Mouse (Mus musculus): ENCODE results near the gene Lrrc8b.

Gene Lrrc8b

GRCm38 (mm10) chr5:105425587-105425986 is 10.0 kb downstream of the Lrrc8b start:
- no peak for DNase-seq

- DNase-seq: no peak
These were observed 11.8 kb downstream of the Lrrc8b start for GRCm38 (mm10) chr5:105427326-105427725.

- peak; percentile 64 to 70 for DNase-seq
These were observed 12.8 kb downstream of the Lrrc8b start for GRCm38 (mm10) chr5:105428265-105428974.

- no peak for DNase-seq
These were observed 14.6 kb downstream of the Lrrc8b start for GRCm38 (mm10) chr5:105430148-105430547.

GRCm38 (mm10) chr5:105439608-105440007 is 24.0 kb downstream of the Lrrc8b start:
- DNase-seq: no peak

- no peak for DNase-seq
These were observed 25.5 kb downstream of the Lrrc8b start for GRCm38 (mm10) chr5:105440992-105441535.

GRCm38 (mm10) chr5:105442212-105443000 is 26.8 kb downstream of the Lrrc8b start:
- peak in 1 of 2 experiments; percentile 53 for DNase-seq

GRCm38 (mm10) chr5:105443057-105443815 is 27.7 kb downstream of the Lrrc8b start:
- DNase-seq: peak; percentile 26 to 57

GRCm38 (mm10) chr5:105445686-105446085 is 30.1 kb downstream of the Lrrc8b start:
- DNase-seq: no peak

- DNase-seq: no peak
These were observed 38.5 kb downstream of the Lrrc8b start for GRCm38 (mm10) chr5:105454105-105454504.

GRCm38 (mm10) chr5:105459077-105459476 is 43.5 kb downstream of the Lrrc8b start:
- DNase-seq: no peak

- no peak for DNase-seq
These were observed 45.0 kb downstream of the Lrrc8b start for GRCm38 (mm10) chr5:105460551-105460950.

- no peak for DNase-seq
These were observed 45.5 kb downstream of the Lrrc8b start for GRCm38 (mm10) chr5:105461076-105461475.

GRCm38 (mm10) chr5:105464671-105465070 is 49.1 kb downstream of the Lrrc8b start:
- no peak for DNase-seq

- DNase-seq: no peak
These were observed 50.0 kb downstream of the Lrrc8b start for GRCm38 (mm10) chr5:105465550-105465949.

GRCm38 (mm10) chr5:105466471-105466902 is 50.9 kb downstream of the Lrrc8b start:
- no peak for DNase-seq

- DNase-seq: no peak
These were observed 51.7 kb downstream of the Lrrc8b start for GRCm38 (mm10) chr5:105467271-105467670.

GRCm38 (mm10) chr5:105472983-105473705 is 57.6 kb downstream of the Lrrc8b start:
- DNase-seq: no peak

- DNase-seq: no peak
These were observed 62.0 kb downstream of the Lrrc8b start for GRCm38 (mm10) chr5:105477527-105477926.

- no peak for DNase-seq
These were observed 64.1 kb downstream of the Lrrc8b start for GRCm38 (mm10) chr5:105479673-105480072.

GRCm38 (mm10) chr5:105480561-105480960 is 65.0 kb downstream of the Lrrc8b start:
- DNase-seq: no peak

- no peak for DNase-seq
These were observed 68.1 kb downstream of the Lrrc8b start for GRCm38 (mm10) chr5:105483632-105484031.
